Mouse (Mus musculus): ENCODE results near the gene Qrich1.

DNA sequence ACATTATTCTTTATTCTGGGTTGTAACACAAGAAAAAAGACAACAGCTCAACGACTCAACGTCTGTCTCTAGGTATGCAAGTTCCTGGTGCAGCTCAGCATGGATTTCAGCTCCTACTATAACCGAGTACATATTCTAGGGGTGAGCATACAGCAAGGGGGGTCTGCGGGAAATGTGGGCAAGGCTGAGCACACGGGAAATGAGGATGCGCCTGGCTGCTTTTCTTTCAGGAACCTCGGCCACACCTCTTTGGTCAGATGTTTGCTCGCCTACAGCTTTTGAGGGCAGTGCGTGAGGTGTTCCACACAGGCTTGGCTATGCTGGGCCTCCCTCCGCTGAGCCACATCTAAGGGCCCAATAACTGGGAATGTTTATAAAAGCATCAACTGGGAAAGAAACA lies 55.7 kb downstream of the Qrich1 start:
- no peak for TF ChIP-seq CTCF (IDR thresholded peaks at IDR 0.05; ENCODE audit: low read depth, low read length)
- no peak for TF ChIP-seq POLR2A (IDR thresholded peaks at IDR 0.05; ENCODE audit: insufficient read depth, low read length)
